Mouse (Mus musculus) left cerebral cortex, postnatal 36 days (tissue): ENCODE results near the gene Gipr. TPM values are rescaled to one million over a fixed set of nuclear protein-coding genes. Genes with fewer than 3 reads are reported as not detected.

Source experiments
- DNase-seq, 2 experiments: peaks; one replicate each; pipeline ENCODE4 v3.0.0; 2021 to 2022; ENCODE audit warnings: low spot score in 2 of 2, mixed read lengths in 1 of 2
- intact Hi-C: fragments of 180-260 bp; cut with DNase I; formaldehyde crosslinking; loops from one replicate; pipeline ENCODE4 v1.15.1; 2025
- total RNA-seq, 2 experiments: library from RNA; stranded (reverse); gene quantifications; 2 replicates each; pipeline ENCODE4 v1.2.3; 2021

Gene Gipr
- total RNA-seq, 2 experiments from 2014 or later, result 0.89 to 2.6 TPM

GRCm38 (mm10) chr7:19179173-19179572, 13.2 kb upstream of the Gipr start:
- intact Hi-C loops, result loop anchor here (5.0 kb wide), 1 partner anchor 163 kb away; the partner anchor contains the start of gene Ercc1

GRCm38 (mm10) chr7:19178443-19179092, 12.6 kb upstream of the Gipr start:
- intact Hi-C loops, result loop anchor here (5.0 kb wide), 1 partner anchor 164 kb away; the partner anchor contains the start of gene Ercc1

More at GRCm38 (mm10) chr7:19179173-19179572, 13.2 kb upstream of the Gipr start:
- DNase-seq, result peak; percentile 62 to 66

GRCm38 (mm10) chr7:19178035-19178434, 12.1 kb upstream of the Gipr start:
- intact Hi-C loops, result loop anchor here (5.0 kb wide), 1 partner anchor 164 kb away; the partner anchor contains the start of gene Ercc1

More at GRCm38 (mm10) chr7:19178443-19179092, 12.6 kb upstream of the Gipr start:
- peak; percentile 83 to 87 for DNase-seq

GRCm38 (mm10) chr7:19177216-19177615, 11.3 kb upstream of the Gipr start:
- intact Hi-C loops, result loop anchor here (5.0 kb wide), 1 partner anchor 165 kb away; the partner anchor contains the start of gene Ercc1
- DNase-seq, result no peak

More at GRCm38 (mm10) chr7:19178035-19178434, 12.1 kb upstream of the Gipr start:
- DNase-seq, result peak; percentile 56 to 63

GRCm38 (mm10) chr7:19176516-19176947, 10.6 kb upstream of the Gipr start:
- peak in 1 of 2 experiments; percentile 89 for DNase-seq
- intact Hi-C loops, result loop anchor here (5.0 kb wide), 1 partner anchor 166 kb away; the partner anchor contains the start of gene Ercc1

GRCm38 (mm10) chr7:19175708-19176515, 10.0 kb upstream of the Gipr start, which contains the start of gene Eml2:
TSS of gene Eml2 (plus strand) at chr7:19176421.
- DNase-seq, result peak; percentile 68 to 87
- intact Hi-C loops, result loop anchor here (5.0 kb wide), 1 partner anchor 166 kb away; the partner anchor contains the start of gene Ercc1

GRCm38 (mm10) chr7:19172874-19173273, 6.9 kb upstream of the Gipr start:
- intact Hi-C loops, result no loop called here
- peak; percentile 74 to 85 for DNase-seq

- DNase-seq, result no peak
- intact Hi-C loops, result no loop called here
These were observed 5.9 kb upstream of the Gipr start for GRCm38 (mm10) chr7:19171831-19172230.

GRCm38 (mm10) chr7:19170142-19170541, 4.2 kb upstream of the Gipr start:
- intact Hi-C loops, result loop anchor here (1.0 kb wide), 1 partner anchor 14 kb away; no protein-coding TSS in a partner anchor
- DNase-seq, result peak; percentile 50 to 59

- intact Hi-C loops, result no loop called here
- no peak for DNase-seq
These were observed 3.6 kb upstream of the Gipr start for GRCm38 (mm10) chr7:19169506-19169905.

- DNase-seq, result no peak
- intact Hi-C loops, result no loop called here
These were observed 1.1 kb upstream of the Gipr start for GRCm38 (mm10) chr7:19166990-19167389.

GRCm38 (mm10) chr7:19164978-19165377, 949 bp downstream of the Gipr start:
- intact Hi-C loops, result no loop called here
- DNase-seq, result no peak

- intact Hi-C loops, result no loop called here
- DNase-seq, result no peak
These were observed 1.7 kb downstream of the Gipr start for GRCm38 (mm10) chr7:19164189-19164588.

- intact Hi-C loops, result no loop called here
- DNase-seq, result no peak
These were observed 2.2 kb downstream of the Gipr start for GRCm38 (mm10) chr7:19163752-19164151.

GRCm38 (mm10) chr7:19162928-19163327, 3.0 kb downstream of the Gipr start:
- intact Hi-C loops, result no loop called here
- no peak for DNase-seq

- DNase-seq, result no peak
- intact Hi-C loops, result no loop called here
These were observed 5.8 kb downstream of the Gipr start for GRCm38 (mm10) chr7:19160115-19160514.

GRCm38 (mm10) chr7:19159411-19159810, 6.5 kb downstream of the Gipr start:
- intact Hi-C loops, result no loop called here
- no peak for DNase-seq

GRCm38 (mm10) chr7:19158601-19159000, 7.3 kb downstream of the Gipr start:
- intact Hi-C loops, result no loop called here
- DNase-seq, result no peak

- intact Hi-C loops, result no loop called here
- peak; percentile 93 for DNase-seq
These were observed 8.6 kb downstream of the Gipr start for GRCm38 (mm10) chr7:19157160-19157800.
